Mouse (Mus musculus): ENCODE results near the gene Gm4491.

The Gm4491 gene

DNA sequence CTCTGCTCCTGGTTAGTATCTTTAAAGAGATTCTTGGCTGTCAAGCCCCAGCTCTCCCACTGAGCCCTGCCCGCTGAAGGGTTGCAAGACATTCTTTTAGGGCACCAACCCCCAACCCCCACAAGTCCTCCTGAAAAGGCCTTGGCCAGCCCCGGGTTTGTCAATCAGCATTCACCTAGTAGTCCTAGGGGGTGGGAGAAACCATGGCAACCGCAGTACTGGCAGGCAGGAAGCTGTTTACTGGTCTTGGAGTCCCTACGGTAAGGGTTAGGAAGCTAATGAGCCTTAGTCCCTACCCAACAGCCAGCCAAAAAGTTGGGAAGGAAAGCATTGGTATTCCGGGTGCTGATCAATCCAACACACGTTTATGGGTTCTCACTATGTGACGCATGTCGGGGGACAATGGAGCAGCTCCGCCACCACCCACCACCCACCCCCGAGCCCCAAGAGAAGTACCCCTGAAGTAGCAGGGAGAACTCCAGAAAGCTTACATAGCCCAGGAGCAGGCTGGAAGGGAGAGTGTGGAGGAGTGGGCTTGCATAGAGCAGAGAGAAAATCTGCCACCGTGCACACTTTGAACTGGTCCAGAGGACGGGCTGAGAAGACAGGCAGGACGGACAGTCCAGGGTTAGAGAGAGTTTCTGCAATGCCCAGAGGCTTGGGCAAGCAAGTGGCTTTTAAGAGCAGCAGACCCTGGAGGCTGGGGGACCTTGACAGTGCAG, at the start of gene Gm4491:
Gene Gm4491, minus strand, starts transcription at position 61 of the 722 bp plus-strand sequence.
- DNase-seq, result peak; percentile 34

DNA sequence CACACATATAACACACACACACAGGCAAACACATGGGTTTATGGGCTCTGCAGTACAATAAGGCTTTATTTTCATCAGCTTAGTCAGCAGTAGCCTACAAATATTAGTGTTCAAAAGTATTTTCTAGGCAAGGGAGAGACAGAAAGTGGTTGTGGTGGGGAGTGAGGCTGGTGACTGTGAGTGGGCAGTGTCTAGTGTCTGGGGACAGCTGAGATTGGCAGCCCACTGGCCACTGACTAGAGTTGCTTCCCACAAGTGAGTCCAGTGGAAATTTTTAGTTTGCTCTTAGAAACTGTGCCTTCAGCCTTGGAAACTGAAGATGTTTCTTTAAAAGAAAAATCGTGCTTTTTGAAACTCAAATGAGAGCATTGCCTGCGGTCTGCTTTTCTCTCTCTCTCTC, 46.1 kb upstream of the Gm4491 start:
- DNase-seq, result no peak

DNA sequence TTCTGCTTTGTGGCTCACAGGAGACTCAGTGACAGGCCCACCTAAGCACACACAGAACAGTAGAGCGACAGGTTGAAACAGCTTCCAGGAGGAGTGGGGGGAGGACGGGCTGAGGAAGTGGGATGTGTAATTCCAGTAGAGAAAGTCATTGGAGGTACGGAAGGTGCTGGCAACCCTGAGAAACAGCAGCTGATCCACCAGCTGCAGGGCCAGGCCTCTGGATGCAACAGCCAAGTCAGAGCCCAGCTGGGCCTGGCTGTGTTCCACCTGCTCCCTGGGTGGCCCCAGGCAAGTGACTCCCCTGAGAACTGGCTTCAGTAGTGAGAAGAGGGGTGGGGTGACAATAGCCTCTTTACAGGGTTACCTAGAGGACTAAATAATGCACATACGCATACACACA, 45.5 kb upstream of the Gm4491 start:
- peak; percentile 48 for DNase-seq

DNA sequence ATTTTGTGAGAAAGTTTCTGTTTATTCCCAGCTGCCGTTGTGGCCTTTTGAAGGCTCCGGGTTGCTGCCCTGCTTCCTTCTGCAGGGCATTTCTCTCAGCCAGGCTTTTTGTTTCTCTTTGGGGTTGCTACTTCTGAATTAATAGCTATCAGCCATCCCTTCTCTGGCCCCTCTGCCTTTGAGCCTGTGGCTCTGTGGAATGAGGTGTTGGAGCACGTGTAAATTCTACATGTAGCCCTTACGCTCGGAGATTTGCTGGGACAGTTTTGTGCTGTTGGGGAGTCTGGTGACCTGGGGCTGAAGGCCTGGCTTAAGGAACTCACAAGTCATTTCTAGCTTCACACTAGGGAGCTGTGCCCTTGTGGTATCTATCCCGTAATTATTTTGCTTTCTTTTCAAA, 39.2 kb upstream of the Gm4491 start:
- no peak for DNase-seq

DNA sequence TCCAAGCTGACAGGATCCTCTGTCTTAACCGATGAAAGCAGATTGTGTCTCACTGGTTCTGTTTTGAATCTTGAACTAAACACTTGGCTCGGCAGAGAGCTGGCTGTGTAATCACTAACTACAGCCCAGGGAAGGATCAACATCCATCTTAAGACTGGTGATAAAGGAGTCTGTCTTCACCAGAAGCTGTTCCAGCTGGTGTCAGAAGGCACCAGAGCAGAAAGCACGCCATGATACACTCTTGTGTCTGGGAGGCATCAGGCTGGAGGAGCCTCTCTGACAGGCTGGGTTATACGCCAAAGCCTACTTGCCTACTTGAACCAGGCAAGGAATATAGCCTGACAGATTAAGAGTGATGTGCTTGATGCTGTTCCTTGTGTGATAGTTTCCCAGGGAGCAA, 30.1 kb upstream of the Gm4491 start:
- no peak for DNase-seq

DNA sequence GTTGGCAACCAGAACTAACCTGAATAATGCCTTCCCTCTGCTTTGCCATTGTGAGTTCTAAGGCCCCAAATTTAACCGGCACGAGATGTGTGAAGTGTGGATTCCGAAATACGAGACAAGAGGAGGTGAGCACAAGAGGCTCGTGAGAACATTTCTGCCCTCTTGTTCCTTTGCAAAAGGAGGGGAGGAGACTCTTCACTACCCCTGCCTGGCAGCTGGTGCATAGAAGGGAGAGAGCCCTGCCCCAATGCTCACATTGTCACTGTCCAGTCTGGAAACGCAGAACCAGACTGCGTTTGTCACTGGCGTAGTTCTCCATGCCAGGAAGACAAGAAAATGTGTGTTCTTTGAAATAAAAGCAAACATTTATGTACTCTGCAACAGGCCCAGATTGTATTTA, 19.6 kb upstream of the Gm4491 start:
- DNase-seq, result no peak

DNA sequence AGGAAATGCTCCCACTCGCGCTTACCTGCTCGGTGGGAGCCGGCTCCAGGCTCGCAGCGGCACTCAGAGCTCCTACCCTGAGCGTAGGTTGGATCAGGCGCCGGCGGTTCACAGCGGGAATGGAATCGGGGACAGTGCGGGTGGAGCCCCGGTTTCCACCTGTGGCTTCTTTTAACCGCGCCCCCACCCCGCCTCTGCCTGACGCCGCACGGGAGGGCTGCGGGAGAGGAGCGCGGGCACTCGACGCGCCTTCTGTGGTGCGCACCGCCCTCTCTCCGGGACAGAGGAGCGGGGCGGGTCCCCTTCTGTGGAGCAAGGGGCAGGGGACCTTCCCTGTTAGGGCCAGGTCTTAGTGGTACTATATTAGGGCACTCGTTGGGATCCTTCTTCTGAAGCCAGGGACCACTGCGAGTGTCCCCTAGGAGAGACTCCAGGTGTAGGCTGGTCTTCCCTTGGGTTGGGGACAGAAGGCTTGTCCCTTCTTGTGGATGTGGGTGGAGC, 17.5 kb upstream of the Gm4491 start, which contains the start of gene Gjb6:
Gene Gjb6, minus strand, starts transcription at position 451 of the 501 bp plus-strand sequence.
- DNase-seq, result peak; percentile 25

DNA sequence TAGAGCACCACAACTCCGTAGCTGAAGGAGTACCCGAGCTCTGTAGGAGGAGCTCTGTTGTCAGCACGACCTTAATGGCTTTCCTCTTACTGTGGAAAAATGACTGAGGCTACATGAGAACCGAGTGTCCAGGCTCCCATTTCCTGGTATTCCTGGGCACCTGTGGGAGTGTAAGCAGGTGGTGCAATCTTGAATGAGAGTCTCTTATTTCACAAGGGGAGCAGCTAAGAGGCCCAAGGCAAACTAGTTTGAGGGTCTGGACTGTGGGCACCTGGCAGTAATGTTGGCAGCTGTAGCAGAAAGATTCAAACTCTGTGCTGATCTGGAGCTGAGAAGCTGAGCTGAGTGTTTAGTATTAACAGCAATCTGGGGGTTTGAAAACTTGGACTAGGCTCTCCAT, 11.7 kb upstream of the Gm4491 start:
- DNase-seq, result no peak

DNA sequence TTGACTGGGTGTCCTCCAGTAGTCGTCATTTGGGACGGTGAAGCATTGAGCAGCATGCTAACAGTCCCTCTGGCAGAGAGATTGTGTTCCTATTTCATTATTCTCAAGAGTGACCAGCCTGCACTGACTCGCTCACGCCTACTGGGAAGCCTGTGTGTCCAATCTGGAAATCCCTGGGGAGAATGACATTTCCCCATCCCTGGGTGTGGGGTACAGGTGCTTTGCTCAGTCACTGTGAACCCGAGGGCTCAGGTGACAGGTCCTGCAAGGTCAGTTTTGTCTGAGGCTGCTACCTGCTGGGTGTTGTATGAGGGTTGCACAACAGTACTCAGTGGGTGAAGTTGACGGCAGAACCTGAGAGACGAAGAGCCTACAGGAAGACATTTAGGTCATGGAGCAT, 6.6 kb upstream of the Gm4491 start:
- DNase-seq, result no peak

DNA sequence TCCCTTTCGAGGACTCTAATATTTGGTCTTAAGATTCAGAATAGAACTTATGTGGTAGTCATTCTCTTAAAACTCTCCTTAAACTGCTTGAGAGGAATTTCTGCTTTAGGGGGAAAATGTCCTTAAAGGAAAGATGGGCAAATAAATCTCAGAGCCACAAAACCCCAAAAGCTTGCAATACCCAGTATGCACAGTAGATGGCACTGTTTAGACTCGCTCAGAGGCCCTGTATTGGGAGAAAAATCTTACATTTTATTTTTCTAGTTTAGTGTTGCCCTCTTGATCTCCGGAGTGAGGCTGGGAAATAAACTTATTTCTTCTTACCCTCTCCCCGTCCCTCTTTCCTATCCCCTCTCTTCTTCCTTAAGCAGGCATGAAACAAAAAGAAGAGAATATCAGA, 6.5 kb downstream of the Gm4491 start:
- peak; percentile 55 for DNase-seq

DNA sequence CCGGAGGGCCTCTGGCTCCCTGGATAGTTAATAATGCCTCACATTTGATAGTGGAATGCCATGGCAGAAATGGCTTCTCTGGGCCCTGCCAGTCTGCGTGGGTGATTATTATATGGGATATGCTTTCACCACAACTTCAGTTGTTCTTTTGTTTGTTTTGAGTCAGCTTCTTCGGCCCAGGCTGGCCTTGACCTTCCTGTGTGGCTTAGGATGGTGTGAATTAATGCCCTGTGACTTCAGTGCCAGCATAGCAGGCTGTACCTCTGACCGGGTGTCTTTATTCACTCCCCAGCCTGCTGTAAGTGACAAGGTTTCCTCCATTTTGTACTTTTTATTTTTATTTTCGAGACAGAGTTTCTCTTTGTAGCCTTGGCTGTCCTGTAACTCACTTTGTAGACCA, 7.8 kb downstream of the Gm4491 start:
- no peak for DNase-seq

DNA sequence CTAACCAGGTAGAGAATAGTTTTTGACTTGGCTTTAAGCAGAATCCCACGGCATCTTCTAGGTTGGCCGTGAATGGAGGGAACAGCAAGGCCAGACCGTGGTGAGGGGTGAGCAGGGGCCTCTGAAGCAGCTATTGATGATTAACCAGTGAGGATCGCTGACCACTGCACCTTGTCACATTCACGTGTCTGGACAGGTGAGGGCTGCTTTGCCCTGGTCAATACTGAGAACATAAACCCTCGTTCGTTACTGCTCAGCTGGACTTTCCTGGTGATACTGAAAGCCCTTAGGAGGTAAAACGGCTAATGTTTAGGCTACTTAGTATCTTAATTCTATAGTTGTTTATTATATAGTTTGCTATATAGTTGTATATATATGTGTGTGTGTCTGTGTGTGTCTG, 8.6 kb downstream of the Gm4491 start:
- DNase-seq, result no peak

DNA sequence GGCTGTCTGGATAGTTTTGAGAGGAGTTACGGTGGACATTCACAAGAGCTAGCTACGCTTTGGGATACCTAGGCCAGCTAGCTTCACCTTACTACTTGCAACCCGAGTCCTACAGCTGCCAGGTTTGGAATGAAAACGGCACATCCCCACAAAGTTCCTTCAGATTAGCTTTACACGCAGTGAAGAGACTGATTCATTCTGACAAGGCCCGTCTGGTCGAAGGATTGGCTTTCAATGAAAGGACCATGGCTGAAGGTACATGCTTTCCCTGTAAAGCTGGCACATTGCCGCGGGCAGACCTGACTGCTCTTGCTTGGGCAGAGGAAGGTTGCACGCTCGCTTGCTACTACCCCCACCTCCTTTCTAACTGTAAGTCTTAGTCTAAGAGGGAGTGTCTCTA, 10.0 kb downstream of the Gm4491 start:
- DNase-seq, result no peak

DNA sequence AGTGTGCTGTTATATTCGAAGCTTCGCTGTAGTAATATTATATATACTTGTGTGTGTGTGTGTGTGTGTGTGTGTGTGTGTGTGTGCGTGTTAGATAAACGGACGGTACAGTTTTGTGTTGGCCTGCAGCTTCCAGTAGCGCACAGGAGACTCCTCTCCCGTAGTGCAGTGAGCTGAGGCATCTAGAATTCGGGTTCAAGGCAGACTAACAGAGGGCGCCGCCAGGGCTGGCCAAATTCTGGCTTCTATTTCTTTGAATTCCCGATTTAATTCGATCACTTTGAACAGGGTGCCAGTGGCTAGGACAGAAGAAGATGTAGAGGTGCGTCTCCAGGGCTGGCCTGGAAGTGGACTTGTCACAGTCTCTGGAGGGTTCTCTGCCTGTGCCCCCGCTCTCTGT, 10.6 kb downstream of the Gm4491 start:
- no peak for DNase-seq

DNA sequence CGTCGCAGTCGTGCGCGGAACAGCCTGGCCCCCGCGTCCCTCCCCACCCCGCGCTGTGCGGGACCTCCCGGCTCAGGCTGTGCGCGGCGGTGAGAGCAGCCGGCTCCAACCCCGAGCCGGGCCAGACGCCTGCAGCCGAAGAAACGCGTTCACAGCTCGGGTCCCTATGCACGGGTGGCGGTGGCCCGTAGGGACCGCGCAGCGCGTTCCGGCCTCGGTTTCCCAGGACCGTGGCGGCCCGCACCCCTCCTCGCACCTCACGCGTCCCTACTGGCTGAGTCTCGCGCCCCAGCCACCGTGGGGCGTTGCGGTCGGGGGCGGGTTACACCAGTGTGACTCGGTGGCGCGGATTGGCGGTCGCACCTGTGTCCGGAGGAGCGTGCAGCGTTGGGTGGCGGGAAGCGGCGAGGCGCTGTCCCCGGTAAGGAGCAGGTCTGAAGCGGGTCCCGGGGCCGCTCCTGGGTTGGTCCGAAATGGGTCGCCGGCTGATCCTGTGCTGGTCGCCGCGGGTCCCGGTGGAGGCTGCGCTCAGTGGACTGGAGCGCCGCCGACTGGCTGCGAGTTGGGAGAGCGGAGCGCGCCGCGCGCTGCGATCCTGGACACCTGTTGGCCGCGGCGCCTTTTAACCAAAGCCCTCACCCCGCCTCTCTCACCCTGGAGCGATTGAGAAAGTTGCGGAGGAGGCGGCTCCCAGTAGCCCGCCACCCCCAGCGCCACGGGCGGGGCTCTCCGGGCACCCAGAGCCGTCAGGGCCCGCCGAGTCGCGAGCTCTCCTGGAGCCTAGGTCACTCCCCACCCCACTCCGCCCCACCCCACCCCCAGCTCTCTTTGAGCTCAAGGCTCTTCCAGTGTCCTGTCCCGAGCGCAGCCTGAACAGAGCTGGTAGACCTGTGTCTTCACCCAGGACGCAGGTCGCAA, 11.3 kb downstream of the Gm4491 start, which contains the start of gene Gjb2:
Gene Gjb2, minus strand, starts transcription at position 597 of the 918 bp plus-strand sequence.
- DNase-seq, result peak; percentile 29

DNA sequence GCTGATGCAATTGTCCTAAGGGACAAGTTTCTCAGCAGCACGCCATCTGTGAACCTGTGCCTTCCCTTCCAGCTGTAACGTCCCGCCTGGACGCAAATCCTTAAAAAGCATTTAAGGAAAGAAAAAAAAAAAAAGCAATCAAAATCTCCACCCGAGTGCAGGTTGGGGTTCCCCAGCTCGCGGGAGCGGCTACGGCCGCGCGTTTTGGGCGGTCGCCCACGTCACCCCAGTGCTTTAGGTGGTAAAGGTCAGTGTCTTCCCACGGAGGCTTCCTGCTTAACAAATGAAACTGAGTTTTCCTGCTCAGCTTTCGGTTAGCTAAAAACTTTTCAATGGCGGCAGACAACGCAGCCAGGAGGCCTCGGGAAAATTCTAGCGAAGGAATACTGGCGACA, 12.0 kb downstream of the Gm4491 start:
- DNase-seq, result no peak

DNA sequence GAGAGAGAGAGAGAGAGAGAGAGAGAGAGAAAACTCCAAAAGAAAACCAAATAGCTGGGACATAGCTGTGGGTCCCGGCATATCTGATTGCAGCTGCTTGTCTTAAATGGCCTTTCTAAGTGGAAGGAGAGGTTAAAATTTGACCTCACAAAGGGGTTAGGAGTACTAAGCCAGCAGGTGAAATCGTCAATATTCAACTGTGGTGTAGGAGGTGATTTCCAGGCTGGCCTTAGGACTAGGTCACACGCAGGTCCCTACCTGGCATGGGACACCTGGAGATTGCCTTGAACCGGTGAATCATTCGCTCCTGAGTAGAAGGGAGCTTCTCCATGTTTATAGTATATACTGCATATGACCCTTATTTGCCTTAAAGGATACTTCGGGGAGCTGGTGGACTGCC, 12.6 kb downstream of the Gm4491 start:
- no peak for DNase-seq

DNA sequence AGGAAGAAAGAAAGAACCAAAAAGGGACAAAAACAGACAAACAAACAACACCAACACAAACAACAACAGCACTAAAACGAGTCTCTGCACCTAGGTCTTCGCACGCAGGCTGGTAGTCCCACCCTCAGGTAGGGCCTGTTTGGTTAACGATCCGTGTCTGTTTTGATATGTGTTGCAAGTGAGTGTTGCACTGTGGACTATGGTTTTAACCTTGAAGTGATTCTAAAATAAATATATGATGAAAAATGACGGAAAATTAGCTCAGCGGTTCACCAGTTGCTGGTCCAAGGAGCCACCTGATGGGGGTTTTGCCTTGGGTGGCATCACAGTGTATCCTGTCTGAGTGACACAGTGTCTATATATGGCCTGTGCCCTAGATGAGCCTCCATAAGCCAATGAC, 14.1 kb downstream of the Gm4491 start:
- no peak for DNase-seq

DNA sequence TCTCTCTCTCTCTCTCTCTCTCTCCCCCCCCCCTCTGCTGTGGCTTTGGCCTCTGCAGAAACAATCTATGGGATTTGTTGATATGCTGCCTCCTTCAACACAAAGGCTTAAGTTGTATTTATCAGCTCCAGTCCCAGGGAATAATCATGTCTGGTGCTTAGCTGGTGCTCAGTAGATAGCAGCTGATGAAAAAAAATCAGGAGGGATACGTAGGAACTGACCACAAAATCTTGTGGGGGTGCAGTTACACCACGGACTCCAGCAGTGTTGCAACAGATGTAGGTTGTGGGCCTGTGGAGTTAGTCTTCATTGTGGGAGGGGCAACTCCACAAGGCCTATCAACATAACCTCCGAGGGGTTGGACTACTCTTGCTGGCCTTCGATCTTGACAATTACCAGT, 19.8 kb downstream of the Gm4491 start:
- DNase-seq, result no peak

DNA sequence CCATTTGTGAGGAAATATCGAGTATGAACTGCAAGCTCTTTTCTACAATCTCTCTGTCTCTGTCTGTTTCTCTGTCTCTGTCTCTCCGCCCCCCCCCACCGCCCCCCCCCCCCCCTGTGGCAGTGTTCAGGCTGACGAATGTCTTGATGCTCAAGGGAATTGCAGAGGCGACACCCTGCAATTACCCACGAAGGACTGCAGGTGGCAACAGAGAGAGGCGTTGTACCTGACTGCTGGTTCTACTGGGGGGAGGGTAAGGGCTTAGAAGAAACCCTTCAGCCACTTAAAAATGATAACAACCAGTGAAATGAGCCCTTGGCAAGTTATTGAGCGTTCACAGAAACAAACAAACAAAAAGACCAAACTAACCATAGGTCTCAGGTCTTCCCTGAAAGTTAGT, 22.7 kb downstream of the Gm4491 start:
- DNase-seq, result no peak

DNA sequence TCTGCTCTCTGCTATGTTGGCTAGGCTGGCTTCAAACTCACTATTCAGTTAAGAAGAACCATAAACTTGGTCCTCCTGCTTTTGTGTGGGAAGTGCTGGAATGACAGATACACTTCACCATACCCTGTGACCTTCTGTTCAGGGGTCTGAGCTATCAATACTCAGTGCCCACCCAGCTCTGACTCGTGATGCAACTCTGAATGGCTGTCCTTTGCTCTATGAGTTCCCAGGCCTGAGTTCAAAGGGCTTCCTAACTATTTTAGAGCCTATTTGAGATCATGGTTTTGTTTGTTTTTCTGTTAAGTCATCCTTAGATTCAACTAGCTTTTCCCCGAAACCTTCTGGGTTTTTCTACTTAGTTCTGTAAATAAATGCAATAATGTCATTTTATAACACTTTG, 25.7 kb downstream of the Gm4491 start:
- no peak for DNase-seq

DNA sequence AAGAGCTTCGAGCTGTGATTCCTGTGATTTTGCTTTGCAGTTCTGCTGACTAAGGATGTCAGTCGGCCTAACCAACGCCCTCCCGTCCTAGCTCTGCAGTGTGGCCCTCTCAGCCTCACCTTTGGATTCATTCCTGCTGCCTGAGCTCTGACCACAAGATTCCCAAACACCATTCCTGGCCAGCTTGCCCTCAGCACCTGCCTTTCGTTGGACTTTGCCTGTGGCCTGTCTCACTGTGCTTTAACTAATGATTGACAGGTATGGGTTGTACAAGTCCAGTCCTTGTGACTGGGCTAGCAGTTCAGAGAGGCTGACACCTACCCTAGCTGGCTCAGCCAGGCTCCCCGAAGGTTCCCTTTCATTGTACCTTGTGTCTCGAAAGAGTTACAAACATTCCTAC, 26.6 kb downstream of the Gm4491 start:
- no peak for DNase-seq

DNA sequence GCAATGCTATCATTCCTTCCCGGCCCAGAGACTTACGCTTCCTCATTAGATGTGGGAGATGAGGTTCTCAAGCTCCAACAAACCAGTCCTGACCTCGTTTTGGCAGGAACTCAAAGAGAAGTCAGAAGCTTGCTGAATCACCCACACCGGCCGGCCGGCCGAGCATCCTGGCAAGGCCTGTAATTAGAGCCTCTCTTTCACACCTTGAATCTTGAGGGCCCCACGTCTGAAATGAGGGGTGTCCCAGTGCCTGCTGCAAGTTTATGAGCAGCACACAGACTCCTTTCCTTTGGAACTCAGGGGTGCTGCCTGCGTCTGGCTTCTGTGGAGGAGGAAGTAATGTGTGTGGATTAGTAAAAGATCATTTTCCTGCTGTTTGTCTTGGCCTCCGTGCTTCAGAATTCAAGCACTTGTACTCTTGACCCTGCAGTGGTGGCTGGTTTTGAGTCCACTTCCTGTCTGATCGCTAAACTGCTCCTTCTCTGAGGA, 31.5 kb downstream of the Gm4491 start:
- DNase-seq, result no peak

DNA sequence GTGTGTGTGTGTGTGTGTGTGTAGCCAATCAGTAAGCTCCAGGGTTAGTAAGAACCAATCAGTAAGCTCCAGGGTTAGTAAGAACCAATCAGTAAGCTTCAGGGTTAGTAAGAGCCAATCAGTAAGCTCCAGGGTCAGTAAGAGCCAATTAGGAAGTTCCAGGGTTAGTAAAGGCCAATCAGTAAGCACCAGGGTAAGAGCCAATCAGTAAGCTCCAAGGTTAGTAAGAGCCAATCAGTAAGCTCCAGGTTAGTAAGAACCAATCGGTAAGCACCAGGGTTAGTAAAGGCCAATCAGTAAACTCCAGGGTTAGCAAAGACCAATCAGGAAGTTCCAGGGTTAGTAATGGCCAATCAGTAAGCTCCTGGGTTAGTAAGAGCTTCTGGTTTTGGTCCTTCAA, 32.8 kb downstream of the Gm4491 start:
- DNase-seq, result no peak

Measured in right cerebral cortex, postnatal 4 days (tissue).